Mouse (Mus musculus) heart, embryonic 11.5 days (tissue): ENCODE results near the gene Gapdh. TPM values are rescaled to one million over a fixed set of nuclear protein-coding genes. Genes with fewer than 3 reads are reported as not detected.

Experiments
- ATAC-seq: fragments of 200-750 bp; cut with Nextera tagmentation; replicated peaks from 2 replicates; pipeline ENCODE4 v1.8.0; 2017; ENCODE audit warnings: moderate library complexity; ENCODE audit not compliant: insufficient number of reproducible peaks, low FRiP score, low TSS enrichment
- H3K27ac ChIP-seq: fragments of 300-500 bp; sonication (generic); 2 replicates; pipeline ENCODE4 v1.5.1; 2014; ENCODE audit warnings: mild to moderate bottlenecking, low read depth, low read length
- H3K27me3 ChIP-seq: fragments of 300-500 bp; sonication (generic); 2 replicates; pipeline ENCODE4 v1.6.1; 2014; ENCODE audit warnings: mild to moderate bottlenecking, low read length, mixed read lengths; ENCODE audit not compliant: control insufficient read depth, insufficient read depth
- H3K36me3 ChIP-seq: fragments of 300-500 bp; sonication (generic); 2 replicates; pipeline ENCODE4 v1.6.1; 2014; ENCODE audit warnings: mild to moderate bottlenecking, low read length, moderate library complexity, mixed read lengths; ENCODE audit not compliant: control insufficient read depth, insufficient read depth
- H3K4me1 ChIP-seq: fragments of 300-500 bp; sonication (generic); 2 replicates; pipeline ENCODE4 v1.6.1; 2014; ENCODE audit warnings: low read length; ENCODE audit not compliant: control insufficient read depth, insufficient read depth
- H3K4me2 ChIP-seq: fragments of 300-500 bp; sonication (generic); 2 replicates; pipeline ENCODE4 v1.6.1; 2014; ENCODE audit warnings: mild to moderate bottlenecking, moderate library complexity
- H3K4me3 ChIP-seq: fragments of 300-500 bp; sonication (generic); 2 replicates; pipeline ENCODE4 v1.5.1; 2014; ENCODE audit warnings: low read depth, low read length
- H3K9ac ChIP-seq: fragments of 300-500 bp; sonication (generic); 2 replicates; pipeline ENCODE4 v1.6.1; 2014; ENCODE audit warnings: mild to moderate bottlenecking, low read depth, low read length, moderate library complexity
- H3K9me3 ChIP-seq: fragments of 300-500 bp; sonication (generic); replicated peaks from 2 replicates; pipeline ENCODE4 v1.6.1; 2016; ENCODE audit warnings: low read length; ENCODE audit not compliant: control insufficient read depth
- WGBS: fragments of 180-500 bp; shearing (Covaris S2); extraction: QIAGEN DNeasy Blood & Tissue Kit; methylation state at CpG from one replicate; pipeline ENCODE4 v1.1.7; 2014; ENCODE audit not compliant: insufficient replicate concordance; 5-methylcytosine and 5-hydroxymethylcytosine counted together
- microRNA-seq: library from miRNA; unstranded; fragments of <30 nt; microRNA quantifications from one replicate; pipeline ENCODE4, GENCODE M21; 2016; ENCODE audit warnings: borderline number of aligned reads
- polyA plus RNA-seq: library from polyadenylated mRNA; unstranded; fragments of >200 nt; fragmentation: Nextera tagmentation; extraction: Ambion mirVana; gene quantifications from 2 replicates; pipeline ENCODE4 v1.2.1, GENCODE M21; 2014

Gapdh gene
- polyA plus RNA-seq, 1 experiment from 2014 or later, result 4,472 TPM

DNA sequence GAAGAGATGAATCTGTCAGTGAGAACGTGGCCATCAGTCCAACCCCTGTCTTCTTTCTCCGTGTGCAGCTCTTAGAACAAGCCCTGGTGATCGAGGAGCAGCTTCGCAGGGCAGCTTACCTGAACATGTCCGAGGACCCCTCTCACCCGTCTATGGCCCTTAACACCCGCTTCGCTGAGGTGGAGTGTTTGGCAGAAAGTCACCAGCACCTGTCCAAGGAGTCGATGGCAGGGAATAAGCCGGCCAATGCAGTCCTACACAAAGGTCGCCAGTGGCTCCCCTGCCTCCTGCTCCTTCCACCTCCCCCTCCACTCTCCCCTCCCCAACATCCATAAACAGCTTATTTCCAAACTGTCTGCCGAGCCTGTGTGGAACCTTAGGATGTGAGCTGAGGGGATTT lies 37.5 kb downstream of the Gapdh start:
- Histone ChIP-seq H3K9me3 (no peaks in the 10 kb centered on the region), H3K27me3 (no peaks in the 10 kb centered on the region), H3K4me3 (no peak overlapping the region), H3K4me2 (no peak overlapping the region), H3K36me3 (peaks cover 39% of the 10 kb centered on the region), H3K4me1 (no peaks in the 10 kb centered on the region; the same call in 1 of the 2 replicates), H3K9ac (no peak overlapping the region), H3K27ac (no peak overlapping the region)
- no peak for ATAC-seq
- 88% methylated on average over 12 of the region's 12 CpGs for WGBS

GRCm38 (mm10) chr6:125119387-125119786 lies 46.9 kb downstream of the Gapdh start:
- 94% methylated on average over 8 of the region's 8 CpGs for WGBS
- ATAC-seq, result no peak
- no peak overlapping the region for H3K4me3 ChIP-seq
- H3K4me1 ChIP-seq, result no peaks in the 10 kb centered on the region
- no peak overlapping the region for H3K4me2 ChIP-seq
- H3K27ac ChIP-seq, result no peak overlapping the region
- peaks cover 81% of the 10 kb centered on the region for H3K36me3 ChIP-seq
- no peaks in the 10 kb centered on the region for H3K9me3 ChIP-seq
- no peak overlapping the region for H3K9ac ChIP-seq
- H3K27me3 ChIP-seq, result no peaks in the 10 kb centered on the region

- no peak overlapping the region for H3K4me2 ChIP-seq
- no peak for ATAC-seq
- no peak overlapping the region for H3K4me3 ChIP-seq
- H3K36me3 ChIP-seq, result peaks cover 86% of the 10 kb centered on the region
- H3K9ac ChIP-seq, result no peak overlapping the region
- H3K27me3 ChIP-seq, result no peaks in the 10 kb centered on the region
- WGBS, result 91% methylated on average over 11 of the region's 11 CpGs
- H3K9me3 ChIP-seq, result no peaks in the 10 kb centered on the region
- no peaks in the 10 kb centered on the region for H3K4me1 ChIP-seq
- H3K27ac ChIP-seq, result no peak overlapping the region
Measured at GRCm38 (mm10) chr6:125112553-125112952, 53.7 kb downstream of the Gapdh start.

Small RNA genes within 50 kb of the gene (microRNA-seq; reads per million reads assigned to microRNA genes)
- gene Mir3098, result 0.47 reads per million

Other genes with a start within 250 kb of the Gapdh start
- gene Ptms, start 246.4 kb downstream of the Gapdh start, polyA plus RNA-seq, result 138 and 158 TPM in 2 replicates
- gene Mlf2, start 235.1 kb downstream of the Gapdh start, polyA plus RNA-seq, result 326 and 347 TPM in 2 replicates
- 134 and 142 TPM in 2 replicates for gene Cops7a, start 200.9 kb downstream of the Gapdh start, polyA plus RNA-seq
- 0.41 TPM in 1 of 2 replicates, not detected in the other for gene Pianp, start 169.8 kb downstream of the Gapdh start, polyA plus RNA-seq
- gene Zfp384, start 157.3 kb downstream of the Gapdh start, polyA plus RNA-seq, result 7.1 and 9.9 TPM in 2 replicates
- 66.6 and 80.5 TPM in 2 replicates for gene Ing4, start 126.7 kb downstream of the Gapdh start, polyA plus RNA-seq
- 8.3 TPM in 2 replicates for gene Acrbp, start 116.8 kb downstream of the Gapdh start, polyA plus RNA-seq
- gene Lpar5, start 98.5 kb downstream of the Gapdh start, polyA plus RNA-seq, result 0.27 TPM in 1 of 2 replicates, not detected in the other
- gene Chd4, start 70.5 kb downstream of the Gapdh start, polyA plus RNA-seq, result 64.4 and 67.8 TPM in 2 replicates
- gene Nop2, start 34.6 kb downstream of the Gapdh start, polyA plus RNA-seq, result 50.7 and 52.9 TPM in 2 replicates
- gene Iffo1, start 21.2 kb downstream of the Gapdh start, polyA plus RNA-seq, result 6.7 and 11.0 TPM in 2 replicates
- gene Ncapd2, start 25.2 kb upstream of the Gapdh start, polyA plus RNA-seq, result 82.3 and 84.0 TPM in 2 replicates
- 226 and 234 TPM in 2 replicates for gene Mrpl51, start 25.3 kb upstream of the Gapdh start, polyA plus RNA-seq
- gene Vamp1, start 49.1 kb upstream of the Gapdh start, polyA plus RNA-seq, result 1.6 and 2.2 TPM in 2 replicates
- gene Tapbpl, start 65.4 kb upstream of the Gapdh start, polyA plus RNA-seq, result 2.0 and 2.2 TPM in 2 replicates
- 1.2 and 1.4 TPM in 2 replicates for gene Cd27, start 70.5 kb upstream of the Gapdh start, polyA plus RNA-seq
- gene Tuba3a, start 119.6 kb upstream of the Gapdh start, polyA plus RNA-seq, result 0.10 TPM in 1 of 2 replicates, not detected in the other
- gene Ltbr, start 147.4 kb upstream of the Gapdh start, polyA plus RNA-seq, result 35.0 and 40.7 TPM in 2 replicates
- gene Scnn1a, start 154.2 kb upstream of the Gapdh start, polyA plus RNA-seq, result 0.69 and 0.93 TPM in 2 replicates
- gene Tnfrsf1a, start 182.9 kb upstream of the Gapdh start, polyA plus RNA-seq, result 33.3 and 37.0 TPM in 2 replicates
- gene Plekhg6, start 214.3 kb upstream of the Gapdh start, polyA plus RNA-seq, result not detected in 2 replicates